Mouse (Mus musculus): ENCODE results near the gene Coro6. TPM values are rescaled to one million over a fixed set of nuclear protein-coding genes. Genes with fewer than 3 reads are reported as not detected.

Coro6 gene
- polyA plus RNA-seq, 1 experiment from 2014 or later = 35.3 TPM

GRCm38 (mm10) chr11:77500361-77501325, 38.4 kb downstream of the Coro6 start:
- Histone ChIP-seq H3K9me3 (replicated peaks; ENCODE audit: control insufficient read depth, low read length) (no peaks in the 10 kb centered on the region), H3K27ac (ENCODE audit: low read depth, low read length) (no peak overlapping the region), H3K36me3 (ENCODE audit: control insufficient read depth, insufficient read depth, low read length) (peaks cover 31% of the 10 kb centered on the region), H3K4me1 (ENCODE audit: control insufficient read depth, insufficient read depth, low read length) (peaks cover 28% of the 10 kb centered on the region), H3K27me3 (ENCODE audit: control insufficient read depth, insufficient read depth, low read length) (no peaks in the 10 kb centered on the region), H3K4me3 (ENCODE audit: low read depth, low read length) (no peak overlapping the region), H3K4me2 (no peak overlapping the region), H3K9ac (ENCODE audit: low read depth, low read length) (no peak overlapping the region)
- WGBS (ENCODE audit: insufficient replicate concordance) = 83% methylated on average over 17 of the region's 17 CpGs
- no peak for ATAC-seq (replicated peaks; ENCODE audit: insufficient number of reproducible peaks, low FRiP score, low TSS enrichment)

- WGBS (ENCODE audit: insufficient replicate concordance) = 22% methylated on average over 5 of the region's 5 CpGs
- ATAC-seq (replicated peaks; ENCODE audit: insufficient number of reproducible peaks, low FRiP score, low TSS enrichment) = no peak
- H3K36me3 ChIP-seq (ENCODE audit: control insufficient read depth, insufficient read depth, low read length) = peaks cover 36% of the 10 kb centered on the region
- no peaks in the 10 kb centered on the region for H3K9me3 ChIP-seq (replicated peaks; ENCODE audit: control insufficient read depth, low read length)
- peaks cover 23% of the 10 kb centered on the region for H3K4me1 ChIP-seq (ENCODE audit: control insufficient read depth, insufficient read depth, low read length)
- no peak overlapping the region for H3K27ac ChIP-seq (ENCODE audit: low read depth, low read length)
- H3K27me3 ChIP-seq (ENCODE audit: control insufficient read depth, insufficient read depth, low read length) = no peaks in the 10 kb centered on the region
- no peak overlapping the region for H3K9ac ChIP-seq (ENCODE audit: low read depth, low read length)
- H3K4me3 ChIP-seq (ENCODE audit: low read depth, low read length) = no peak overlapping the region
- no peak overlapping the region for H3K4me2 ChIP-seq
These were observed 39.2 kb downstream of the Coro6 start for GRCm38 (mm10) chr11:77501392-77501791.

GRCm38 (mm10) chr11:77501971-77502370, 39.8 kb downstream of the Coro6 start:
- WGBS (ENCODE audit: insufficient replicate concordance) = 93% methylated on average over 4 of the region's 4 CpGs
- H3K27ac ChIP-seq (ENCODE audit: low read depth, low read length) = no peak overlapping the region
- no peaks in the 10 kb centered on the region for H3K27me3 ChIP-seq (ENCODE audit: control insufficient read depth, insufficient read depth, low read length)
- no peak overlapping the region for H3K4me2 ChIP-seq
- no peak for ATAC-seq (replicated peaks; ENCODE audit: insufficient number of reproducible peaks, low FRiP score, low TSS enrichment)
- H3K4me1 ChIP-seq (ENCODE audit: control insufficient read depth, insufficient read depth, low read length) = peaks cover 19% of the 10 kb centered on the region
- peaks cover 42% of the 10 kb centered on the region for H3K36me3 ChIP-seq (ENCODE audit: control insufficient read depth, insufficient read depth, low read length)
- no peaks in the 10 kb centered on the region for H3K9me3 ChIP-seq (replicated peaks; ENCODE audit: control insufficient read depth, low read length)
- H3K9ac ChIP-seq (ENCODE audit: low read depth, low read length) = no peak overlapping the region
- H3K4me3 ChIP-seq (ENCODE audit: low read depth, low read length) = no peak overlapping the region

GRCm38 (mm10) chr11:77502481-77502880, 40.3 kb downstream of the Coro6 start:
- Histone ChIP-seq H3K36me3 (ENCODE audit: control insufficient read depth, insufficient read depth, low read length) (peaks cover 47% of the 10 kb centered on the region), H3K27ac (ENCODE audit: low read depth, low read length) (no peak overlapping the region), H3K27me3 (ENCODE audit: control insufficient read depth, insufficient read depth, low read length) (no peaks in the 10 kb centered on the region), H3K9ac (ENCODE audit: low read depth, low read length) (no peak overlapping the region), H3K9me3 (replicated peaks; ENCODE audit: control insufficient read depth, low read length) (no peaks in the 10 kb centered on the region), H3K4me1 (ENCODE audit: control insufficient read depth, insufficient read depth, low read length) (peaks cover 14% of the 10 kb centered on the region), H3K4me3 (ENCODE audit: low read depth, low read length) (no peak overlapping the region), H3K4me2 (no peak overlapping the region)
- 76% methylated on average over 6 of the region's 6 CpGs for WGBS (ENCODE audit: insufficient replicate concordance)
- ATAC-seq (replicated peaks; ENCODE audit: insufficient number of reproducible peaks, low FRiP score, low TSS enrichment) = no peak

GRCm38 (mm10) chr11:77503511-77503910, 41.3 kb downstream of the Coro6 start:
- peaks cover 12% of the 10 kb centered on the region for H3K4me1 ChIP-seq (ENCODE audit: control insufficient read depth, insufficient read depth, low read length)
- no peak for ATAC-seq (replicated peaks; ENCODE audit: insufficient number of reproducible peaks, low FRiP score, low TSS enrichment)
- H3K27ac ChIP-seq (ENCODE audit: low read depth, low read length) = no peak overlapping the region
- peaks cover 47% of the 10 kb centered on the region for H3K36me3 ChIP-seq (ENCODE audit: control insufficient read depth, insufficient read depth, low read length)
- H3K27me3 ChIP-seq (ENCODE audit: control insufficient read depth, insufficient read depth, low read length) = no peaks in the 10 kb centered on the region
- no peak overlapping the region for H3K4me3 ChIP-seq (ENCODE audit: low read depth, low read length)
- H3K4me2 ChIP-seq = no peak overlapping the region
- no peaks in the 10 kb centered on the region for H3K9me3 ChIP-seq (replicated peaks; ENCODE audit: control insufficient read depth, low read length)
- 63% methylated on average over 3 of the region's 3 CpGs for WGBS (ENCODE audit: insufficient replicate concordance)
- H3K9ac ChIP-seq (ENCODE audit: low read depth, low read length) = no peak overlapping the region

- no peak overlapping the region for H3K27ac ChIP-seq (ENCODE audit: low read depth, low read length)
- no peak overlapping the region for H3K9ac ChIP-seq (ENCODE audit: low read depth, low read length)
- no peaks in the 10 kb centered on the region for H3K9me3 ChIP-seq (replicated peaks; ENCODE audit: control insufficient read depth, low read length)
- H3K27me3 ChIP-seq (ENCODE audit: control insufficient read depth, insufficient read depth, low read length) = no peaks in the 10 kb centered on the region
- H3K36me3 ChIP-seq (ENCODE audit: control insufficient read depth, insufficient read depth, low read length) = peaks cover 49% of the 10 kb centered on the region
- peaks cover 13% of the 10 kb centered on the region for H3K4me1 ChIP-seq (ENCODE audit: control insufficient read depth, insufficient read depth, low read length)
- H3K4me2 ChIP-seq = no peak overlapping the region
- ATAC-seq (replicated peaks; ENCODE audit: insufficient number of reproducible peaks, low FRiP score, low TSS enrichment) = no peak
- WGBS (ENCODE audit: insufficient replicate concordance) = 92% methylated on average over 19 of the region's 19 CpGs
- H3K4me3 ChIP-seq (ENCODE audit: low read depth, low read length) = no peak overlapping the region
These were observed 42.2 kb downstream of the Coro6 start for GRCm38 (mm10) chr11:77504377-77504776.

GRCm38 (mm10) chr11:77505291-77505980, 43.2 kb downstream of the Coro6 start:
- 84% methylated on average over 22 of the region's 22 CpGs for WGBS (ENCODE audit: insufficient replicate concordance)
- Histone ChIP-seq H3K4me3 (ENCODE audit: low read depth, low read length) (no peak overlapping the region), H3K4me1 (ENCODE audit: control insufficient read depth, insufficient read depth, low read length) (peaks cover 13% of the 10 kb centered on the region), H3K27ac (ENCODE audit: low read depth, low read length) (no peak overlapping the region), H3K27me3 (ENCODE audit: control insufficient read depth, insufficient read depth, low read length) (no peaks in the 10 kb centered on the region), H3K9me3 (replicated peaks; ENCODE audit: control insufficient read depth, low read length) (no peaks in the 10 kb centered on the region), H3K9ac (ENCODE audit: low read depth, low read length) (no peak overlapping the region), H3K36me3 (ENCODE audit: control insufficient read depth, insufficient read depth, low read length) (peaks cover 43% of the 10 kb centered on the region), H3K4me2 (no peak overlapping the region)
- ATAC-seq (replicated peaks; ENCODE audit: insufficient number of reproducible peaks, low FRiP score, low TSS enrichment) = no peak

- no peaks in the 10 kb centered on the region for H3K9me3 ChIP-seq (replicated peaks; ENCODE audit: control insufficient read depth, low read length)
- 84% methylated on average over 14 of the region's 14 CpGs for WGBS (ENCODE audit: insufficient replicate concordance)
- no peak overlapping the region for H3K27ac ChIP-seq (ENCODE audit: low read depth, low read length)
- H3K9ac ChIP-seq (ENCODE audit: low read depth, low read length) = no peak overlapping the region
- no peaks in the 10 kb centered on the region for H3K27me3 ChIP-seq (ENCODE audit: control insufficient read depth, insufficient read depth, low read length)
- H3K4me2 ChIP-seq = no peak overlapping the region
- peaks cover 40% of the 10 kb centered on the region for H3K36me3 ChIP-seq (ENCODE audit: control insufficient read depth, insufficient read depth, low read length)
- ATAC-seq (replicated peaks; ENCODE audit: insufficient number of reproducible peaks, low FRiP score, low TSS enrichment) = no peak
- peaks cover 13% of the 10 kb centered on the region for H3K4me1 ChIP-seq (ENCODE audit: control insufficient read depth, insufficient read depth, low read length)
- H3K4me3 ChIP-seq (ENCODE audit: low read depth, low read length) = no peak overlapping the region
These were observed 44.1 kb downstream of the Coro6 start for GRCm38 (mm10) chr11:77506273-77506672.

All from heart, embryonic 11.5 days (tissue).